Mouse (Mus musculus) layer of hippocampus, adult 2 months (tissue): ENCODE data around the gene Grwd1. TPM values are rescaled to one million over a fixed set of nuclear protein-coding genes. Genes with fewer than 3 reads are reported as not detected.

Experiments
- DNase-seq, 2 experiments: peaks; one replicate each; pipeline ENCODE4 v3.0.0; 2022; ENCODE audit warnings: low spot score in 2 of 2
- H3K27ac ChIP-seq: fragments of 200-600 bp; 2 replicates; pipeline ENCODE4 v1.8.1; 2022
- H3K4me3 ChIP-seq: fragments of 200-600 bp; 2 replicates; pipeline ENCODE4 v1.8.1; 2022; ENCODE audit warnings: mild to moderate bottlenecking
- CTCF ChIP-seq: fragments of 200-600 bp; conservative IDR thresholded peaks from 2 replicates; pipeline ENCODE4 v1.8.1; 2022; ENCODE audit warnings: antibody characterized with exemption, mild to moderate bottlenecking, moderate library complexity
- total RNA-seq, 2 experiments: library from RNA; stranded (reverse); gene quantifications; 2 replicates each; pipeline ENCODE4 v1.2.3; 2021

Grwd1 gene
- total RNA-seq, 2 experiments from 2014 or later: 20.5 to 22.7 TPM

GRCm38 (mm10) chr7:45802551-45802950 lies 28.2 kb downstream of the Grwd1 start:
- DNase-seq: no peak

GRCm38 (mm10) chr7:45801348-45801747 lies 29.4 kb downstream of the Grwd1 start:
- DNase-seq: peak; percentile 91 to 95
- Histone ChIP-seq H3K27ac (peak overlapping the region; percentile 51), H3K4me3 (peak overlapping the region; percentile 20)
- peak; percentile 97 for TF ChIP-seq CTCF

More at GRCm38 (mm10) chr7:45802551-45802950, 28.2 kb downstream of the Grwd1 start:
- H3K4me3 ChIP-seq: no peak overlapping the region
- no peak for TF ChIP-seq CTCF
- no peak overlapping the region for H3K27ac ChIP-seq

- Histone ChIP-seq H3K4me3 (no peak overlapping the region; the same call in 1 of the 2 replicates), H3K27ac (peak overlapping the region; percentile 51)
- no peak for DNase-seq
- no peak for TF ChIP-seq CTCF
Measured at GRCm38 (mm10) chr7:45800546-45801204, 30.1 kb downstream of the Grwd1 start.

GRCm38 (mm10) chr7:45800001-45800400 lies 30.7 kb downstream of the Grwd1 start:
- H3K4me3 ChIP-seq: no peak overlapping the region
- no peak overlapping the region for H3K27ac ChIP-seq
- no peak for DNase-seq
- TF ChIP-seq CTCF: no peak

GRCm38 (mm10) chr7:45798931-45799330 lies 31.8 kb downstream of the Grwd1 start:
- H3K27ac ChIP-seq: no peak overlapping the region

GRCm38 (mm10) chr7:45798511-45798836 lies 32.3 kb downstream of the Grwd1 start:
- H3K27ac ChIP-seq: peak overlapping the region; percentile 55; the same call in 1 of the 2 replicates
- no peak for DNase-seq
- TF ChIP-seq CTCF: no peak
- H3K4me3 ChIP-seq: peak overlapping the region; percentile 32; the same call in 1 of the 2 replicates

More at GRCm38 (mm10) chr7:45798931-45799330, 31.8 kb downstream of the Grwd1 start:
- TF ChIP-seq CTCF: no peak
- no peak overlapping the region for H3K4me3 ChIP-seq
- no peak for DNase-seq

- no peak for TF ChIP-seq CTCF
- peak overlapping the region; percentile 32; the same call in 1 of the 2 replicates for H3K4me3 ChIP-seq
- peak overlapping the region; percentile 55; the same call in 1 of the 2 replicates for H3K27ac ChIP-seq
- no peak for DNase-seq
Measured at GRCm38 (mm10) chr7:45797661-45798510, 32.9 kb downstream of the Grwd1 start.

- Histone ChIP-seq H3K27ac (peak overlapping the region; percentile 55; the same call in 1 of the 2 replicates), H3K4me3 (no peak overlapping the region)
- no peak for TF ChIP-seq CTCF
- DNase-seq: no peak
Measured at GRCm38 (mm10) chr7:45796950-45797349, 33.8 kb downstream of the Grwd1 start.

GRCm38 (mm10) chr7:45794971-45795370 lies 35.8 kb downstream of the Grwd1 start:
- DNase-seq: no peak
- TF ChIP-seq CTCF: no peak
- Histone ChIP-seq H3K4me3 (no peak overlapping the region), H3K27ac (no peak overlapping the region)

- no peak for DNase-seq
- TF ChIP-seq CTCF: no peak
- no peak overlapping the region for H3K4me3 ChIP-seq
- no peak overlapping the region for H3K27ac ChIP-seq
Measured at GRCm38 (mm10) chr7:45793969-45794585, 36.7 kb downstream of the Grwd1 start.

GRCm38 (mm10) chr7:45793240-45793639 lies 37.5 kb downstream of the Grwd1 start:
- DNase-seq: peak in 1 of 2 experiments; percentile 7
- no peak for TF ChIP-seq CTCF
- no peak overlapping the region for H3K4me3 ChIP-seq
- no peak overlapping the region for H3K27ac ChIP-seq

GRCm38 (mm10) chr7:45791756-45792490 lies 38.8 kb downstream of the Grwd1 start:
- no peak overlapping the region for H3K4me3 ChIP-seq
- TF ChIP-seq CTCF: no peak
- no peak for DNase-seq
- no peak overlapping the region for H3K27ac ChIP-seq

- TF ChIP-seq CTCF: no peak
- H3K27ac ChIP-seq: no peak overlapping the region
- peak in 1 of 2 experiments; percentile 8 for DNase-seq
- no peak overlapping the region for H3K4me3 ChIP-seq
Measured at GRCm38 (mm10) chr7:45790721-45791120, 40.0 kb downstream of the Grwd1 start.
